ENCODE assay signal across 18 mouse cellular contexts in genomic region chr15:94479513-94480136, GRCm38 (mm10). TPM values are rescaled to one million over a fixed set of nuclear protein-coding genes. Genes with fewer than 3 reads are reported as not detected.
DNase-seq lines count a peak whose midpoint lies in the region; ATAC-seq and TF ChIP-seq lines count a peak whose summit lies in the region.
"Had no signal": no experiment of that assay in that cellular context is flagged by ENCODE, and none has a peak within 500 bp of the region (broad histone marks: within the 10 kb centered on the region; RNA-seq: fewer than 3 reads in every experiment).

No protein-coding gene starts in this region.

- H3K9ac ChIP-seq in lung, embryonic 14.5 days: no peak overlapping the region
- H3K9ac ChIP-seq in embryonic facial prominence, embryonic 13.5 days: no peak overlapping the region
- H3K9ac ChIP-seq in forebrain, embryonic 15.5 days (replicated peaks): no peak overlapping the region
- H3K9ac ChIP-seq: kidney, embryonic 15.5 days; limb, embryonic 13.5 days; liver, embryonic 14.5 days; midbrain, embryonic 15.5 days had no signal

- no peaks in the 10 kb centered on the region for H3K36me3 ChIP-seq in lung, embryonic 14.5 days (ENCODE audit: insufficient read depth)
- no peaks in the 10 kb centered on the region for H3K36me3 ChIP-seq in embryonic facial prominence, embryonic 13.5 days
- H3K36me3 ChIP-seq in forebrain, embryonic 15.5 days: no peaks in the 10 kb centered on the region
- H3K36me3 ChIP-seq: heart, embryonic 10.5 days; kidney, embryonic 15.5 days; limb, embryonic 13.5 days; midbrain, embryonic 15.5 days had no signal

- H3K4me1 ChIP-seq in lung, embryonic 14.5 days (ENCODE audit: insufficient read depth): 0 out of 2 replicates have a peak, but pooled peaks cover 6% of the 10 kb centered on the region
- H3K4me1 ChIP-seq in embryonic facial prominence, embryonic 13.5 days: peaks cover 23% of the 10 kb centered on the region
- H3K4me1 ChIP-seq in forebrain, embryonic 15.5 days: peaks cover 26% of the 10 kb centered on the region
- H3K4me1 ChIP-seq: heart, embryonic 10.5 days had no signal

- H3K9me3 ChIP-seq in lung, embryonic 14.5 days (ENCODE audit: low read depth, low read length): no peaks in the 10 kb centered on the region
- H3K9me3 ChIP-seq in embryonic facial prominence, embryonic 13.5 days: no peaks in the 10 kb centered on the region
- H3K9me3 ChIP-seq in forebrain, embryonic 15.5 days: no peaks in the 10 kb centered on the region
- H3K9me3 ChIP-seq: heart, embryonic 10.5 days; kidney, embryonic 15.5 days; limb, embryonic 13.5 days; midbrain, embryonic 15.5 days had no signal

- no peak overlapping the region for H3K27ac ChIP-seq in lung, embryonic 14.5 days (ENCODE audit: low read depth)
- peak overlapping the region; percentile 60 for H3K27ac ChIP-seq in embryonic facial prominence, embryonic 13.5 days
- peak overlapping the region; percentile 21; the same call in 1 of the 2 replicates for H3K27ac ChIP-seq in forebrain, embryonic 15.5 days (replicated peaks)
- H3K27ac ChIP-seq: heart, embryonic 10.5 days; kidney, embryonic 15.5 days; limb, embryonic 13.5 days; liver, embryonic 14.5 days; midbrain, embryonic 15.5 days had no signal

- no peaks in the 10 kb centered on the region for H3K27me3 ChIP-seq in lung, embryonic 14.5 days (ENCODE audit: insufficient read depth, low read length)
- no peaks in the 10 kb centered on the region for H3K27me3 ChIP-seq in embryonic facial prominence, embryonic 13.5 days
- H3K27me3 ChIP-seq in forebrain, embryonic 15.5 days: no peaks in the 10 kb centered on the region
- H3K27me3 ChIP-seq: kidney, embryonic 15.5 days; limb, embryonic 13.5 days; midbrain, embryonic 15.5 days had no signal

- 68% methylated on average over 3 of the region's 3 CpGs for WGBS in lung, embryonic 14.5 days
- 46% methylated on average over 3 of the region's 3 CpGs for WGBS in embryonic facial prominence, embryonic 13.5 days
- WGBS in forebrain, embryonic 15.5 days: 36% methylated on average over 3 of the region's 3 CpGs

- H3K4me2 ChIP-seq in lung, embryonic 14.5 days: no peak overlapping the region
- peak overlapping the region; percentile 33 for H3K4me2 ChIP-seq in embryonic facial prominence, embryonic 13.5 days
- H3K4me2 ChIP-seq in forebrain, embryonic 15.5 days (replicated peaks): no peak overlapping the region
- H3K4me2 ChIP-seq: kidney, embryonic 15.5 days had no signal

- ATAC-seq in lung, embryonic 14.5 days (ENCODE audit: insufficient read depth): peak; percentile 17; the same call in 1 of the 2 replicates
- ATAC-seq in embryonic facial prominence, embryonic 13.5 days (ENCODE audit: insufficient number of reproducible peaks, insufficient read depth, low FRiP score, low TSS enrichment, low read depth): no peak
- no peak for ATAC-seq in forebrain, embryonic 15.5 days (replicated peaks)
- ATAC-seq in erythroblast, adult 5-6 weeks (replicated peaks; ENCODE audit: low FRiP score, poor library complexity, severe bottlenecking): no peak
- ATAC-seq: lung, postnatal 0 days; midbrain, embryonic 15.5 days had no signal

- DNase-seq in lung, embryonic 14.5 days: peak; percentile 82
- DNase-seq in lung, postnatal 4 days: no peak
- peak; percentile 89 for DNase-seq in brain, embryonic 14.5 days (ENCODE audit: low read depth)
- DNase-seq in layer of hippocampus, adult 8-10 months (ENCODE audit: low spot score in 2 of 2): no peak
- DNase-seq: adrenal gland, postnatal 10 days; cerebellum, adult 9-11 months; right cerebral cortex, postnatal 25 days had no signal

- TF ChIP-seq CTCF in lung, embryonic 14.5 days (IDR thresholded peaks at IDR 0.05; ENCODE audit: low read depth): no peak
- no peak for TF ChIP-seq CTCF in brain, embryonic 14.5 days (IDR thresholded peaks at IDR 0.05; ENCODE audit: borderline replicate concordance, extremely low read depth, insufficient read depth, insufficient read length)

- H3K4me3 ChIP-seq in lung, embryonic 14.5 days (ENCODE audit: low read depth, low read length): no peak overlapping the region
- H3K4me3 ChIP-seq in embryonic facial prominence, embryonic 13.5 days: no peak overlapping the region
- no peak overlapping the region for H3K4me3 ChIP-seq in forebrain, embryonic 15.5 days
- H3K4me3 ChIP-seq: heart, embryonic 10.5 days; kidney, embryonic 15.5 days; limb, embryonic 13.5 days; midbrain, embryonic 15.5 days; myocyte had no signal

- TF ChIP-seq POLR2A in brain, embryonic 14.5 days (IDR thresholded peaks at IDR 0.05; ENCODE audit: borderline replicate concordance, extremely low read depth, insufficient read depth, insufficient read length, poor library complexity, severe bottlenecking): no peak

RNA-seq across cellular contexts. Expression of gene Adamts20, which starts 14.4 kb away (rescaled TPM):
- polyA plus RNA-seq in lung, embryonic 14.5 days (2014; fragmentation: Nextera tagmentation; extraction: Ambion mirVana): 5.0 and 5.4 TPM in 2 replicates
- 4.6 and 5.0 TPM in 2 replicates for polyA plus RNA-seq in brain, embryonic 14.5 days (2012; rRNA removed)
- 10.9 and 13.8 TPM in 2 replicates for polyA plus RNA-seq in embryonic facial prominence, embryonic 13.5 days (2015; fragmentation: Nextera tagmentation; extraction: Ambion mirVana)
- polyA plus RNA-seq in forebrain, embryonic 15.5 days (2015; fragmentation: Nextera tagmentation; extraction: Ambion mirVana): 2.5 and 3.5 TPM in 2 replicates
- total RNA-seq in layer of hippocampus, adult 8-10 months (2022): 10 to 100 TPM; 11.8 to 14.2 (median 13.2) TPM
- not detected in 2 replicates for total RNA-seq in erythroblast, adult 5-6 weeks (2015; ENCODE audit: low replicate concordance)
- total RNA-seq in erythroblast, adult 5-6 weeks (2017; ENCODE audit: low replicate concordance): not detected in 2 replicates
- total RNA-seq: megakaryocyte, adult 5-6 weeks had no signal
- polyA plus RNA-seq: myocyte had no signal

Comparison
In these comparisons a context has a peak if more than half of its experiments do, and no peak if none do; other contexts are left out.
1. DNase-seq: peak in lung, embryonic 14.5 days (single experiment) and brain, embryonic 14.5 days (single experiment); none in lung, postnatal 4 days (0 of 2) and layer of hippocampus, adult 8-10 months (0 of 2).